Mouse (Mus musculus): ENCODE results near the gene Ccdc124.

The Ccdc124 gene

GRCm38 (mm10) chr8:70869601-70870041 lies 4.1 kb downstream of the Ccdc124 start:
- peak; percentile 86 for DNase-seq (ENCODE audit: low read depth)

- DNase-seq (ENCODE audit: low read depth), result no peak
These were observed 4.5 kb downstream of the Ccdc124 start for GRCm38 (mm10) chr8:70869199-70869571.

GRCm38 (mm10) chr8:70868559-70869198 lies 5.1 kb downstream of the Ccdc124 start:
- DNase-seq (ENCODE audit: low read depth), result peak; percentile 77

GRCm38 (mm10) chr8:70866566-70866965 lies 7.2 kb downstream of the Ccdc124 start:
- no peak for DNase-seq (ENCODE audit: low read depth)

- peak; percentile 46 for DNase-seq (ENCODE audit: low read depth)
These were observed 7.7 kb downstream of the Ccdc124 start for GRCm38 (mm10) chr8:70866001-70866520.

- peak; percentile 100 for DNase-seq (ENCODE audit: low read depth)
These were observed 8.3 kb downstream of the Ccdc124 start for GRCm38 (mm10) chr8:70865350-70866000.

- no peak for DNase-seq (ENCODE audit: low read depth)
These were observed 9.0 kb downstream of the Ccdc124 start for GRCm38 (mm10) chr8:70864712-70865221.

GRCm38 (mm10) chr8:70863956-70864711 lies 9.6 kb downstream of the Ccdc124 start:
- peak; percentile 63 for DNase-seq (ENCODE audit: low read depth)

GRCm38 (mm10) chr8:70862824-70863641 lies 10.7 kb downstream of the Ccdc124 start, which contains the start of gene Kcnn1:
Gene Kcnn1, minus strand, starts transcription at chr8:70863258.
- no peak for DNase-seq (ENCODE audit: low read depth)

- DNase-seq (ENCODE audit: low read depth), result no peak
These were observed 16.2 kb downstream of the Ccdc124 start for GRCm38 (mm10) chr8:70857516-70857915.

- peak; percentile 23 for DNase-seq (ENCODE audit: low read depth)
These were observed 17.1 kb downstream of the Ccdc124 start for GRCm38 (mm10) chr8:70856541-70857197.

GRCm38 (mm10) chr8:70856028-70856427 lies 17.7 kb downstream of the Ccdc124 start:
- DNase-seq (ENCODE audit: low read depth), result no peak

- no peak for DNase-seq (ENCODE audit: low read depth)
These were observed 19.9 kb downstream of the Ccdc124 start for GRCm38 (mm10) chr8:70853863-70854262.

GRCm38 (mm10) chr8:70852595-70853231 lies 21.0 kb downstream of the Ccdc124 start:
- DNase-seq (ENCODE audit: low read depth), result no peak

GRCm38 (mm10) chr8:70851837-70852236 lies 21.9 kb downstream of the Ccdc124 start:
- DNase-seq (ENCODE audit: low read depth), result no peak

GRCm38 (mm10) chr8:70850947-70851346 lies 22.8 kb downstream of the Ccdc124 start:
- DNase-seq (ENCODE audit: low read depth), result no peak

- DNase-seq (ENCODE audit: low read depth), result no peak
These were observed 23.4 kb downstream of the Ccdc124 start for GRCm38 (mm10) chr8:70850132-70850845.

GRCm38 (mm10) chr8:70849333-70849990 lies 24.3 kb downstream of the Ccdc124 start:
- no peak for DNase-seq (ENCODE audit: low read depth)
